Mouse (Mus musculus): ENCODE measurements around the gene C2cd4c.

- no peak for TF ChIP-seq EP300 (IDR thresholded peaks at IDR 0.05; ENCODE audit: low read depth)
- TF ChIP-seq CTCF (IDR thresholded peaks at IDR 0.05; ENCODE audit: low read depth), result no peak
Observed at GRCm38 (mm10) chr10:79636287-79636686, 22.5 kb upstream of the C2cd4c start.
